Mouse (Mus musculus) right cerebral cortex, postnatal 36 days (tissue): Measurements from ENCODE around the gene Tmprss13.
A peak's percentile ranks its signal among the peaks of the same experiment; 100 is the strongest.

Experiments used
- DNase-seq, 2 experiments: peaks; one replicate each; pipeline ENCODE4 v3.0.0; 2022; ENCODE audit warnings: low spot score in 2 of 2, mixed read lengths in 1 of 2

The Tmprss13 gene

DNA sequence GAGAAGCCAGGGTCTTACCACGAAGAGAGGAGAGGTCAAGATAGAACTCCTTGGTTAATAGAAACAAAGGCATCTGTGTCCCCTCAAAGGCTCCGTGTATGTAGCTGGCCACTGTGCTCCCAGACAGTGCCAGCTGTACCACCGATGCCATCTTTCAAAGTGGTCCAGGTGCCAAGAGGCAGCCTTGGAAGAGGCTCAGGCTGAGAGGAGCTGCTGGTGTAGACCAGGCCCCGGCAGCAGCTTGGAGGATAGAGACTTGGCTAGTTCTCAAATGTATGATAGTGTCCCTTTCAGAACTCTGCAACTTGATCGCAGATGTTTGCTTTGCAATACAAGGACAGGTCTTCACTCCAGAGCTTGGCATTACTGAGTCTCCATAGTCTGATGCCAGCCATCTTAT lies 63.4 kb downstream of the Tmprss13 start:
- DNase-seq: no peak

DNA sequence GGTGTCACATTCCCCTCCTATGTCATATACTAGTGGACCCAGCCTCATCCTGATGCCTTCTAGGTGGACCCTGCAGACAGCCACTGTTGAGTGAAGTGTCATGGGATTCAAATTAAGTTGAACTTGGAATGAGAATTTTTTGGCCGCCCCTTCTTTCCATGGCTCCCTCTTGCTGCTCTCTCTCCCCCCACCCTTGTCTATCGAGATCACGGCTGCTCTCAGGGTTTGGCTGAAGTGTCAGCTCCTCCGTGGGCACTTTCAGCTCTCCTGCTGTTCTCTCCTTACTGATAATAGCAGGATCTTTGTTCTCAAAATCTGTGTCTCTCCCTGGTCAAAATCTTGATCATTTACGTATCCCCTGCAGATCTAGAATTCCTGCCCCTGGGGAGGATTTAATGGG lies 63.9 kb downstream of the Tmprss13 start:
- no peak for DNase-seq

GRCm38 (mm10) chr9:45383883-45384282 lies 65.0 kb downstream of the Tmprss13 start:
- no peak for DNase-seq

DNA sequence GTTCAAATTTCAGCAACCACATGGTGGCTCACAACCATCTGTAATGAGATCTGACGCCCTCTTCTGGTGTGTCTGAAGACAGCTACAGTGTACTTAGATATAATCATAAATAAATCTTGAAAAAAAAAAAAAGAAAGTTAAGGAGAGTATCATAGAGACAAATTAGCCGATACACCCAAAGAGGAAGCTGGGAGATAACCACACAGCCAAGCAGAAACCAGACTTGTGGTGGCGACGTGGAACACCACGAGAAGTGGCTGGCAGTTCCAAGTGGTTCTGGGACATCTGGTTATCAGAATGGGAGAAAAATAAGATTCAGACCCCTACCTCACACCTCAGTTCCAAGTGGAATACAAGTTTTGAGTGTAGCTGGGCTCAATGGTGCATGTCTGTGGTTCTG lies 67.8 kb downstream of the Tmprss13 start:
- DNase-seq: no peak

GRCm38 (mm10) chr9:45388385-45388994 lies 69.6 kb downstream of the Tmprss13 start:
- peak; percentile 82 to 84 for DNase-seq

DNA sequence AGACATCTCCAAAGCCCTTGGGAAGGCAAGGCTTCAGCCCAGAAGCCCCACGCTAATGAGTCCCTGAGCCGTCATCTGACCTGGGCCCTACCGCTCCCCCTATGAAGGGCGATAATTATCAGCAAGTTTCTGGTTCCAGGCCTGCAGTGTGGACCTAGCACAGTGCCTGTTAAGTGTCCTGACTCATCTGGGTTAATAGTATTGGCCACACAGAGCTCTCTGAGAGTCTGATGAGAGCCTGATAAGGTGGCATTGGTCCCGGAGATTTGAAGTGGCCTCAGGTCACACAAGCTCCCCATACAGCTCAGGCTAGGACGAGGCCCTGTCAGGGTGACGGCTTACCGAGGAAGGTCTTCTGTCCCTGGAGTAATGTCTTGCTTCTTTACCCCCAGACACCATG lies 70.7 kb downstream of the Tmprss13 start:
- DNase-seq: no peak

DNA sequence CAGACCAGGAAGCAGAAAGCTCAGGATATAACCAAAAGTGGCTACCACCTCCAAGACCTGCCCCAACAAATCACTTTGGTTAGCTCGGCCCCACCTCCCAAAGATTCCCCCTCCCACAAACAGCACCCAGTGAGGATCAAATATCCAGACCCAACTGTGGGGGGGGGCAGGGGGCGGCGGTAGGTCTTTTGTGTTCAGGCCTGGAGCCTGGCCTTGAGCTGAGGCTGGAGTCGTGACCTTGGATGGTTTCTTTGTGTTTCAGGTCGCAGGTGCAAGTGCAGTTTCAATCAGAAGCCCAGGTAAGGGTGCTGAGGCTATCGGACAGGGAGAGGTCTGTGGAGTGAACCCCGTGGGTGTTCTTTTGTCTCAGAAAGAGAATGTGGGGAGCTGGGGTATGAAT lies 72.4 kb downstream of the Tmprss13 start:
- no peak for DNase-seq

DNA sequence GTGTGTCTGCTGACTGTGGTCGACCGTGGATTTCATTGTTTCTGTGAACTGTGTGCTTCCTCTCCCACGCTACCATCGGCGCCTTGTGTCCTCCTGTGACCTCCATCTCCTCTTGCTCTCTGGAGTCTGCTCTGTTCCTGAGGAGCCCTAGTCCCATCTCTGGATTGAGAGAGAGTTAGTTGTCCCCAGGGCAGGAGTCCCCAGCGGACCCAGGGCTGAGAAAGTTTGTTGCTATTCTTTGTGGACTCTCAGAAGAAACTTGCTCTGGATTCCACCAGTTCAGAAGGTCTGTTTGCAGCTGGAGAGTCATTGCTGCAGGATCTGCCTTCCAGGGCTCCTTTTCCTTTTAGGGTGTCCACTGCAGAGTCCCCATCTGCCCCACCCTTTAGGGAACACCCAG lies 76.3 kb downstream of the Tmprss13 start:
- no peak for DNase-seq

GRCm38 (mm10) chr9:45395796-45396195 lies 76.9 kb downstream of the Tmprss13 start:
- DNase-seq: no peak
